Mouse (Mus musculus): ENCODE measurements at regions not wholly inside any gene's neighbourhood (a gene's known extent, or its start where the extent isn't known, plus 50 kb on each side); places are given as distances from the start of the nearest gene placed in this dataset.
A peak's percentile ranks its signal among the peaks of the same experiment; 100 is the strongest.
"Not testable (repeated sequence)": the region's sequence is repeated elsewhere in the genome, so short reads cannot be mapped to it uniquely, and the experiment has no call there.

DNA sequence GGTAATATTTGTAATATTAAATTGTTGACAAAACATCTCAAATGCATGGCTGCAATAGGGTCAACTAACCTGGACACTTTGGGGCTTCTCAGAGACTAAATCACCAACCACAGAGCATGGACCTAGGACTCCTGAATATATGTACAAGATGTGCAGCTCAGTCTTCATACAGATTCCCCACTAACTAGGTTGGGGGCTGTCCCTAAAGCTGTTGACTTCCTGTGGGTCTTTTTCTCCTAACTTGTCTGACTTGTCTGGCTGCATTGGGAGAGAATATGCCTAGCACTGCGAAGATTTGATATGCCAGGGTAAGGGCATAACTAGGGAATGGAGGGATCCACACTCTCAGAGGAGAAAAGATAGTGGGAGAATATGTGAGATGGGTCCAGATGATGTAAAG is 895.6 kb upstream of the Zfp386 start:
- not testable (repeated sequence) for H3K4me1 ChIP-seq (ENCODE audit: control insufficient read depth, insufficient read depth, low read length); H3K27me3 ChIP-seq (ENCODE audit: control insufficient read depth, insufficient read depth, low read length); H3K36me3 ChIP-seq (ENCODE audit: control insufficient read depth, insufficient read depth, low read length); H3K79me2 ChIP-seq (ENCODE audit: control insufficient read depth, insufficient read depth, low read length); H3K9ac ChIP-seq (ENCODE audit: low read depth, low read length); H3K27ac ChIP-seq (replicated peaks; ENCODE audit: insufficient read depth, low read depth, low read length); H3K4me3 ChIP-seq (ENCODE audit: insufficient read depth, low read depth, low read length); DNase-seq (ENCODE audit: extremely low read depth, low read depth, low spot score)
- 29% methylated on average over 1 of the region's 1 CpGs for WGBS

GRCm38 (mm10) chr12:115158231-115158630 is 889.3 kb upstream of the Zfp386 start:
- H3K4me3 ChIP-seq (ENCODE audit: insufficient read depth, low read depth, low read length); DNase-seq (ENCODE audit: extremely low read depth, low read depth, low spot score); H3K27ac ChIP-seq (replicated peaks; ENCODE audit: insufficient read depth, low read depth, low read length); H3K79me2 ChIP-seq (ENCODE audit: control insufficient read depth, insufficient read depth, low read length); H3K36me3 ChIP-seq (ENCODE audit: control insufficient read depth, insufficient read depth, low read length); H3K4me1 ChIP-seq (ENCODE audit: control insufficient read depth, insufficient read depth, low read length); H3K9ac ChIP-seq (ENCODE audit: low read depth, low read length); H3K27me3 ChIP-seq (ENCODE audit: control insufficient read depth, insufficient read depth, low read length): not testable (repeated sequence)
- WGBS, result 55% methylated on average over 2 of the region's 2 CpGs

- H3K4me3 ChIP-seq (ENCODE audit: insufficient read depth, low read depth, low read length); H3K9ac ChIP-seq (ENCODE audit: low read depth, low read length); H3K36me3 ChIP-seq (ENCODE audit: control insufficient read depth, insufficient read depth, low read length); H3K27me3 ChIP-seq (ENCODE audit: control insufficient read depth, insufficient read depth, low read length); H3K79me2 ChIP-seq (ENCODE audit: control insufficient read depth, insufficient read depth, low read length); DNase-seq (ENCODE audit: extremely low read depth, low read depth, low spot score); H3K27ac ChIP-seq (replicated peaks; ENCODE audit: insufficient read depth, low read depth, low read length); H3K4me1 ChIP-seq (ENCODE audit: control insufficient read depth, insufficient read depth, low read length): not testable (repeated sequence)
- WGBS, result 40% methylated on average over 2 of the region's 2 CpGs
Observed at GRCm38 (mm10) chr12:115158717-115159232, 888.7 kb upstream of the Zfp386 start.

GRCm38 (mm10) chr12:115165499-115165898 is 882.0 kb upstream of the Zfp386 start:
- peak; percentile 5 for DNase-seq (ENCODE audit: extremely low read depth, low read depth, low spot score)
- 23% methylated on average over 2 of the region's 2 CpGs for WGBS
- H3K9ac ChIP-seq (ENCODE audit: low read depth, low read length); H3K27ac ChIP-seq (replicated peaks; ENCODE audit: insufficient read depth, low read depth, low read length); H3K4me3 ChIP-seq (ENCODE audit: insufficient read depth, low read depth, low read length); H3K36me3 ChIP-seq (ENCODE audit: control insufficient read depth, insufficient read depth, low read length); H3K4me1 ChIP-seq (ENCODE audit: control insufficient read depth, insufficient read depth, low read length); H3K27me3 ChIP-seq (ENCODE audit: control insufficient read depth, insufficient read depth, low read length); H3K79me2 ChIP-seq (ENCODE audit: control insufficient read depth, insufficient read depth, low read length): not testable (repeated sequence)

DNA sequence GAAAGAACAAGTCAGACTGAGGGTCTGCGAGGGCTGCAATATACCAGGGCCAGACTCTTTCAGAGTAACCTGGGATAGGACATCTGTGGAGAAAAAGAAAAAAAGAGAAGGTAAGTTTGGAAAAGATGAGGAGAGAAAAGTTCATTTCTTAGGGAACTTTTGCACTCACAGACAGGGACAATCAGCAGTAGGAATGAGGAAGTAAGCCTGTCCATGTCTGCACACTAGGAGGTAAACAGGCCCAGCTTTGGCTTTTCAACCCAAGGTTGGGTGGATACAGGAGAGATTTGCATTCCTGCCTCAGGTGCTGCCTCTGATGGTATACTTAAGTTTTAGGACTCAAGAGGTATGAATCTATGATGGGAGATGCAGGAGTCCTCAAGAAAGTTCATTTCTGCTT is 881.5 kb upstream of the Zfp386 start:
- WGBS, result 74% methylated on average over 1 of the region's 1 CpGs
- not testable (repeated sequence) for H3K27ac ChIP-seq (replicated peaks; ENCODE audit: insufficient read depth, low read depth, low read length); H3K27me3 ChIP-seq (ENCODE audit: control insufficient read depth, insufficient read depth, low read length); H3K4me1 ChIP-seq (ENCODE audit: control insufficient read depth, insufficient read depth, low read length); H3K36me3 ChIP-seq (ENCODE audit: control insufficient read depth, insufficient read depth, low read length); H3K9ac ChIP-seq (ENCODE audit: low read depth, low read length); DNase-seq (ENCODE audit: extremely low read depth, low read depth, low spot score); H3K79me2 ChIP-seq (ENCODE audit: control insufficient read depth, insufficient read depth, low read length); H3K4me3 ChIP-seq (ENCODE audit: insufficient read depth, low read depth, low read length)

- H3K36me3 ChIP-seq (ENCODE audit: control insufficient read depth, insufficient read depth, low read length), result no peaks in the 10 kb centered on the region
- no peak overlapping the region for H3K9ac ChIP-seq (ENCODE audit: low read depth, low read length)
- TF ChIP-seq CTCF (IDR thresholded peaks at IDR 0.05; ENCODE audit: low read depth, low read length), result no peak
- TF ChIP-seq POLR2A (IDR thresholded peaks at IDR 0.05; ENCODE audit: extremely low read depth, insufficient read depth, low read length), result no peak
- H3K27me3 ChIP-seq (ENCODE audit: control insufficient read depth, insufficient read depth, low read length), result no peaks in the 10 kb centered on the region
- H3K4me3 ChIP-seq (ENCODE audit: insufficient read depth, low read depth, low read length), result no peak overlapping the region
- no peaks in the 10 kb centered on the region for H3K4me1 ChIP-seq (ENCODE audit: control insufficient read depth, insufficient read depth, low read length)
- DNase-seq (ENCODE audit: extremely low read depth, low read depth, low spot score), result no peak
- H3K79me2 ChIP-seq (ENCODE audit: control insufficient read depth, insufficient read depth, low read length), result no peaks in the 10 kb centered on the region
- no peak overlapping the region for H3K27ac ChIP-seq (replicated peaks; ENCODE audit: insufficient read depth, low read depth, low read length)
- 82% methylated on average over 2 of the region's 2 CpGs for WGBS
Observed at GRCm38 (mm10) chr12:115193482-115194103, 853.9 kb upstream of the Zfp386 start.
